Mouse (Mus musculus) neural tube, embryonic 15.5 days (tissue): ENCODE results near the gene Rab3gap2. TPM values are rescaled to one million over a fixed set of nuclear protein-coding genes. Genes with fewer than 3 reads are reported as not detected.
A peak's percentile ranks its signal among the peaks of the same experiment; 100 is the strongest.
"Not testable (repeated sequence)": the region's sequence is repeated elsewhere in the genome, so short reads cannot be mapped to it uniquely, and the experiment has no call there.

ENCODE experiments used
- ATAC-seq: fragments of 200-750 bp; cut with Nextera tagmentation; 2 replicates; pipeline ENCODE4 v1.8.0; 2017; ENCODE audit warnings: mild to moderate bottlenecking, moderate TSS enrichment, moderate library complexity; ENCODE audit not compliant: low FRiP score
- H3K27ac ChIP-seq: fragments of 300-500 bp; sonication (generic); replicated peaks from 2 replicates; pipeline ENCODE4 v1.5.1; 2015; ENCODE audit warnings: mild to moderate bottlenecking, inconsistent platforms
- H3K27me3 ChIP-seq: fragments of 300-500 bp; sonication (generic); replicated peaks from 2 replicates; pipeline ENCODE4 v1.6.1; 2015; ENCODE audit warnings: inconsistent platforms
- H3K36me3 ChIP-seq: fragments of 300-500 bp; sonication (generic); 2 replicates; pipeline ENCODE4 v1.6.1; 2015; ENCODE audit warnings: inconsistent platforms
- H3K4me1 ChIP-seq: fragments of 300-500 bp; sonication (generic); 2 replicates; pipeline ENCODE4 v1.6.1; 2015; ENCODE audit warnings: inconsistent platforms
- H3K4me2 ChIP-seq: fragments of 300-500 bp; sonication (generic); 2 replicates; pipeline ENCODE4 v1.6.1; 2015; ENCODE audit warnings: inconsistent platforms, mild to moderate bottlenecking, moderate library complexity
- H3K4me3 ChIP-seq: fragments of 300-500 bp; sonication (generic); replicated peaks from 2 replicates; pipeline ENCODE4 v1.5.1; 2015; ENCODE audit warnings: mild to moderate bottlenecking, inconsistent platforms
- H3K9ac ChIP-seq: fragments of 300-500 bp; sonication (generic); replicated peaks from 2 replicates; pipeline ENCODE4 v1.6.1; 2015; ENCODE audit warnings: mild to moderate bottlenecking, inconsistent platforms
- H3K9me3 ChIP-seq: fragments of 300-500 bp; sonication (generic); replicated peaks from 2 replicates; pipeline ENCODE4 v1.6.1; 2016; ENCODE audit warnings: inconsistent platforms
- WGBS: fragments of 180-500 bp; shearing (Covaris S2); methylation state at CpG from one replicate; pipeline ENCODE4 v1.1.7; 2015; ENCODE audit warnings: mixed read lengths; 5-methylcytosine and 5-hydroxymethylcytosine counted together
- polyA plus RNA-seq: library from polyadenylated mRNA; unstranded; fragments of >200 nt; fragmentation: Nextera tagmentation; extraction: Ambion mirVana; gene quantifications from 2 replicates; pipeline ENCODE4 v1.2.1, GENCODE M21; 2015

Rab3gap2 gene
- polyA plus RNA-seq, 1 experiment from 2014 or later, result 23.8 TPM

DNA sequence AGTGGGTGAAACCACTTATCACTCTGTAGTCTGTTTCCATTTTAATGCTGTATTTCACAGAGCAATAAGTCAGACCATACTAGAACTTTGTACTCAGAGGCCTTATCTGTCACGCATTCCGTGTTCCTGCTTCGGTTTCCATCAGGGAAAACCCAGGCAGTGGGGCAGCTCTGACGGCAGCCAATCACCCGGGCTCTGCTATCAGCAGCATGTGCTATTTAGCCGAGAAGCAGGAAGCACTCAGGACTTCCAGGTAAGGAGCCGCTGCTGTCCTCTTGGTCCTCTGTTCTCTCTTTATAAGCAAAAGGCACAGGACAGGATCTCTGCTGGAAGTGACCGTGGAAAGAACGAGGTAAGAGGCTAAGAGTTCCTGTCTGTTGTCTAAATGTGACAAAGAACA is 108.0 kb downstream of the Rab3gap2 start:
- 92% methylated on average over 9 of the region's 9 CpGs for WGBS
- no peak overlapping the region for H3K9ac ChIP-seq
- no peak overlapping the region for H3K4me3 ChIP-seq
- ATAC-seq, result no peak
- peaks cover 62% of the 10 kb centered on the region for H3K36me3 ChIP-seq
- H3K9me3 ChIP-seq, result no peaks in the 10 kb centered on the region
- no peak overlapping the region for H3K4me2 ChIP-seq
- no peaks in the 10 kb centered on the region for H3K4me1 ChIP-seq
- no peak overlapping the region for H3K27ac ChIP-seq
- no peaks in the 10 kb centered on the region for H3K27me3 ChIP-seq

DNA sequence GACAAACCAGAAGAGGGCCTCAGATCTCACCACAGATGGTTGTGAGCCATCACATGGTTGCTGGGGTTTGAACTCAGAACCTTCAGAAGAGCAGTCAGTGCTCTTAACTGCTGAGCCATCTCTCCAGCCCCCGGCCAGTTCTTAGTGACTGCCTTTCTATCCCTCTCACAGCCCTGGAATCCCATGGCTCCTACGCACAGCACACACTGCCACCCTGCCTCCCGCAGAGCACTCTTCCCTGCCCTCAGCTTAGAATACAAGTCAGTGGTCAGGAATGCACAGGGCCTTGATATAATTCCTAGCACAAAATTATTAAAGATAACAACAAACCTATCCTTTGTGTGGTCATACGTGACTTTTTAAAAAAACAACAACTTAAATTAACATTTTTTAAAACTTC is 110.6 kb downstream of the Rab3gap2 start:
- no peak for ATAC-seq
- Histone ChIP-seq H3K27ac (no peak overlapping the region), H3K4me2 (no peak overlapping the region), H3K9me3 (no peaks in the 10 kb centered on the region), H3K4me1 (no peaks in the 10 kb centered on the region), H3K36me3 (peaks cover 64% of the 10 kb centered on the region), H3K9ac (no peak overlapping the region), H3K4me3 (no peak overlapping the region), H3K27me3 (no peaks in the 10 kb centered on the region)
- 98% methylated on average over 4 of the region's 4 CpGs for WGBS

DNA sequence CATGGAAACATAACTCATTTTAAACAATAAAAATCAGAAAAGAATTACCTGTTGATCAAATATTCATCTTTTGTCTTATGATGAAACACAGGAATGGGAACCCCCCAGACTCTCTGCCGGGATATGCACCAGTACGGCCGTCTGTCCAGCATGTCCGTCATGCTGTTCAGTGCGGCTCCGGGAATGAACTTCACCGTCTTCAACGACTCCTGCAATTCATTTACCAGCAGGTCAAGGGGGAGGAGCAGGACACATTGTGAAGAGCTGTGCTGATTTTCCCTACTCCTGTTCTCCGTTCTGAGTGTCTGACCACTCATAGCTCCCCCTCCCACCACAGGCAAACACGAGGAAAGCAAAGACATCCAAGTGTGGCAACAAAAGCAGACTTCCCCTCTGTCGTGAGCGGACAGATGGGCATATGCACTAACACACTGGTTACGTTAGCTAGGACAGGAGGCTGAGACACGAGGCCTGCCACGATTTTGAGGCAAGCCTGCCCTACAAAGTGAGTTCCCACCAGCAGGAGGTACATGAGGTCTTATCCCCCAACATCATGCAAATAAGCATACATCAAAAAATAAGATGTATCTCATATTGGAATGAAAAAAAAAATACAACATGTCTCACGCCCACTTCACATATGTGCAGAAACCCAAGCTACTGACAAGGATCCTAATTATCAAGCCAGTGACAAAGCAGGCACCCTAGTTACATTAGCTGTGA is 112.1 kb downstream of the Rab3gap2 start:
- 87% methylated on average over 16 of the region's 16 CpGs for WGBS
- no peak for ATAC-seq

DNA sequence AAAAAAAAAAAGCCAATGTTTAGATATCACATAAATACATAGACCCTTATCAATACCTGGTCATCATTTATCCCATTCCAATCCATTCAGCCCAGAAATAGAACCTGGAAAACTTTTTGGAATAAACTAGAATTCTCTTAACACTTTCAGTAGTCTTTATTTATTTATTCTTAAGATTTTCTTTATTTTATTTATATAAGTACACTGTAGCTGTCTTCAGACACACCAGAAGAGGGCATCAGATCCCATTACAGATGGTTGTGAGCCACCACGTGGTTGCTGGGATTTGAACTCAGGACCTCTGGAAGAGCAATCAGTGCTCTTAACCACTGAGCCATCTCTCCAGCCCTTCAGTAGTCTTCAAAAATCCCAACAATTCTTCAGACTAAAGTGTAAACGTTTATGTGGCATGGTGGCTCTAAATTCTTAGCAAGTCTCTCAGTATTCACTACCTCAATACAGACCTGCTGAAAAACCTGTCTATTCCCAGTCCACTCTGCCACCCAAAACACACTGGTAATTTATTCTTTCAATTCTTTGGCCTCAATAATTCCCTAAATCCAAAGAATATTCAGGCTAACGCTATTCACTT is 123.9 kb downstream of the Rab3gap2 start:
- peaks cover 28% of the 10 kb centered on the region for H3K4me1 ChIP-seq
- H3K4me2 ChIP-seq, result peak overlapping the region; percentile 66
- peak overlapping the region; percentile 90 for H3K4me3 ChIP-seq
- peaks cover 38% of the 10 kb centered on the region for H3K36me3 ChIP-seq
- ATAC-seq, H3K27ac ChIP-seq, H3K27me3 ChIP-seq, H3K9me3 ChIP-seq, H3K9ac ChIP-seq: not testable (repeated sequence)
- WGBS, result 71% methylated on average over 3 of the region's 3 CpGs

More for the DNA sequence above, 112.1 kb downstream of the Rab3gap2 start:
- no peaks in the 10 kb centered on the region for H3K9me3 ChIP-seq
- no peak overlapping the region for H3K27ac ChIP-seq
- no peak overlapping the region for H3K9ac ChIP-seq
- no peaks in the 10 kb centered on the region for H3K27me3 ChIP-seq
- no peak overlapping the region for H3K4me3 ChIP-seq
- peaks cover 72% of the 10 kb centered on the region for H3K36me3 ChIP-seq
- no peaks in the 10 kb centered on the region for H3K4me1 ChIP-seq
- no peak overlapping the region for H3K4me2 ChIP-seq

DNA sequence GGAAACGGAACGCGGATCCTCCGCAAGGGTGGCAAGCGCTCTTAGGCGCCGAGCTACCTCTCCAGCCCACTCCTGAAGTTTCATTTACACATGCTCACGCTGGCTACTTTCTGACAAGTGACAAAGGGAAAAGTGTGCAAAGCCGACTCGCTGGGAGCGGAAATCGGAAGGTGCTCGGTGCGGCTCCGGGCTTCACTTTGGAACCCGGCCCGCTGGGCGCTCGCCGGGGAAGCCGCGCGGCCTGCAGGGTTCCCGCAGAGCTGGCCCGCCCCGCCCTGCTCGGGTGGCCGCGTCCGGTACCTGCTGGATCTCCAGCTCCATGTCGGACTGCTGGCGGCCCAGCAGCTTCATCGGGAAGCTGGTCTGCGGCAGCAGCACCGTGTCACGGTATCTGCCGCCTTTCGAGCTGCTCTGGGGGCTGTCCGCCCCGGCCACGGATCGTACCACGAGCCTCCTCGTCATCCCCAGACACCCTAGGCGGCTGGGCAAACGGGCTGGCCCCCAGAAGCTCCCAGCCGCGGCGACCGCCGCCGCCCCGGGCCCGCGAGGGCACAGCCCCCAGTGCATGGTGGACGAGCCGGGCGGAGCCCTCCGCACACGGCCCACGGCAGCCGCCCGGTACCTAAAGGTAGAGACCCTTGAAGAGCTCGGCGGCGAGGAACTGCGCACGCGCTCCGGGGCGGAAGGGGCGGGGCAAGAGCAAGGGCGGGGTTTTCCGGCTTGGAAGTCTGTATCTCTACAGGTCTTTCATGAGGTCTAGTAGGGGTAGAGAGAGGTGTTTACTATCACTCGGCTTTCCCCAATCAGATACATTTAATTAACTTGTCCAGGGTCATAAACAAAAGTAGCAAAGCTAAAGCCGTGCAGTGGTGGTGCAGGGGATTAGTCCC is 125.0 kb downstream of the Rab3gap2 start, which contains the start of gene Iars2:
Gene Iars2 (minus strand): TSS at position 676 of the 890 bp plus-strand sequence.
- ATAC-seq, result peak; percentile 92
- under 1% methylated on average over 76 of the region's 76 CpGs for WGBS
- Histone ChIP-seq H3K27ac (peak within 1 kb of the TSS; percentile 90), H3K27me3 (no peaks in the 10 kb centered on the region), H3K36me3 (peaks cover 27% of the 10 kb centered on the region), H3K4me3 (peak within 1 kb of the TSS; percentile 90), H3K4me2 (peak within 1 kb of the TSS; percentile 66), H3K4me1 (peaks cover 39% of the 10 kb centered on the region), H3K9me3 (no peaks in the 10 kb centered on the region), H3K9ac (peak within 1 kb of the TSS; percentile 95)

DNA sequence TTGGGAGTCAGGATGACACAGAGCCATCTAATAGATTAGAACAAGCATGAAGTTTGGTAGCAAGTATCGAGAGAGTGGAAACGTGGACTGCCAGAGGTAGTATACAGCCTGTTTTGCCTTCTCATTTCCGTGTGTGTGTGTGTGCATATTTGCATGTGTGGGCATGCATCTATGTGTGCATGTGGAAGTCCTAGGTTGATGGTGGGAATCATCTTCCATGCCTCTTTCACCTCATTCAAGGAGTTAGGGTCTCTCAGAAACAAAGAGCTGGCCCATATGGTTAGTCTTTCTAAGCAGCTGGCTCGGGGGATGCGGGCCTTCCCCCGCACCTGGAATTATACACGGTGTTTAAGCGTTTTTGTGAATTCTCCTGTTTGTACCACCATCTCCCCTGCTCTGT is 125.9 kb downstream of the Rab3gap2 start:
- H3K36me3 ChIP-seq, result peaks cover 20% of the 10 kb centered on the region
- H3K9ac ChIP-seq, result no peak overlapping the region
- peak overlapping the region; percentile 90 for H3K4me3 ChIP-seq
- no peaks in the 10 kb centered on the region for H3K9me3 ChIP-seq
- WGBS, result 88% methylated on average over 8 of the region's 8 CpGs
- ATAC-seq, result no peak
- peak overlapping the region; percentile 66 for H3K4me2 ChIP-seq
- no peak overlapping the region for H3K27ac ChIP-seq
- peaks cover 42% of the 10 kb centered on the region for H3K4me1 ChIP-seq
- no peaks in the 10 kb centered on the region for H3K27me3 ChIP-seq

DNA sequence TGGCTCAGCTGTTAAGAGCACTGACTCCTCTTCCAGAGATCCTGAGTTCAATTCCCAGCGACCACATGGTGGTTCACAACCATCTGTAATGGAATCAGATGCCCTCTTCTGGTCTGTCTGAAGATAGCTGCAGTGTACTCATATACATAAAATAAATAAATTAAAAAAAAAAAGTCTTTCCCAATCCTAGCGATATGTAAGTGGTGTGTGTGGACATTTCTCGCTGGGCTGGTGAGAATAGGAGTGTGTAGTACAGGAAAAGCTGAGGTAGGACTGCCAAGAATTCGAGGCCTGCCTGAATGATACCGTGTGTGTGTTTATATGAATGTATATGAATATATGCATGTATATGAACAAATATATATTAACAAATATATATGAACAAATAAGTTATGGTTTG is 127.4 kb downstream of the Rab3gap2 start:
- Histone ChIP-seq H3K9ac (no peak overlapping the region), H3K27ac (peak overlapping the region; percentile 91), H3K4me3 (peak overlapping the region; percentile 51; the same call in 1 of the 2 replicates), H3K9me3 (no peaks in the 10 kb centered on the region), H3K4me1 (peaks cover 50% of the 10 kb centered on the region), H3K36me3 (peaks cover 7% of the 10 kb centered on the region), H3K4me2 (peak overlapping the region; percentile 69), H3K27me3 (no peaks in the 10 kb centered on the region)
- 53% methylated on average over 5 of the region's 5 CpGs for WGBS
- ATAC-seq, result no peak

DNA sequence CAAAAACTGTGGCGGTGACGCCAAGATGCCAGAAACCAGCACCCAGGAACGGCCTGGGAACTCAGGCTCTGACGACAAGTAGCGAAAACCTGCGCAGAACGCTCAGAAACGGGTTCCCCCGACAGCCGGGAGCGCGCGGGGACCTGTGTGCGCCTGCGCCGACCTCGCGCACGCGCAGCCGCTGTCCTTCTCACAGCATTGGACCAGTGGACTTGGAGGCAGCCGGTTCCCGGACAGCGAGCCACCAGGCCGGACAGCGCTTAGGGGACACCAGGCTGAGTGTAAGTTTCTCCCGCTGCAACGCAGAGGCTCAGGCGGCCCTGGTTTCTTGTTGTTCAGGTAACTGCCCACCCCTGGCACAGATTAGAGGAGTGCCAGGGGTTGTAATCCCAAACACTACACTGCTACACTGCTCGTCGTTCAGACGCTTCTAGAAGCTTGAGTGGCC is 128.1 kb downstream of the Rab3gap2 start, which contains the start of gene Bpnt1:
Gene Bpnt1 (plus strand): TSS at position 167 of the 448 bp plus-strand sequence.
- ATAC-seq, result peak; percentile 86
- peak within 1 kb of the TSS; percentile 91 for H3K27ac ChIP-seq
- H3K4me3 ChIP-seq, result peak within 1 kb of the TSS; percentile 51
- under 1% methylated on average over 32 of the region's 32 CpGs for WGBS
- H3K9ac ChIP-seq, result peak within 1 kb of the TSS; percentile 52
- H3K27me3 ChIP-seq, result no peaks in the 10 kb centered on the region
- peaks cover 50% of the 10 kb centered on the region for H3K4me1 ChIP-seq
- H3K36me3 ChIP-seq, result peaks cover under 1% of the 10 kb centered on the region; the same call in 1 of the 2 replicates
- no peaks in the 10 kb centered on the region for H3K9me3 ChIP-seq
- peak within 1 kb of the TSS; percentile 69 for H3K4me2 ChIP-seq

DNA sequence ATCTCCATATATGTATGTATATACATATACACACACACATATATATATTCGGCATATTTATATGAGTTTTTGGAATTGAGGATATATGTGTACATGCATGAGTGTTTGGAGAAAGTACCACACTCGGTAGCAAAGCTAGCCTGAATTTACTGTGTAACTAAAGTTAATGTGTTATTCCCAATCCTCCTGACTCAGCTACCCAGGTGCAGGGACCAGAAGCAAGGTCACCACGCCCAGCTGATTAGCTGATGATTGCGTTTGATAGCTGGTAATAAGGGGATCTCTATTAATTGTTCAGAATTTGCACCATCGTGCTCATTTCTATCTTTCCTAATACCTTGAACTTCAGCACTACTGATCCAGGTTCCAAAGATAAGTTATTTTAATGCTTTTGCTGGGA is 129.7 kb downstream of the Rab3gap2 start:
- H3K27me3 ChIP-seq, result no peaks in the 10 kb centered on the region
- 89% methylated on average over 5 of the region's 5 CpGs for WGBS
- H3K27ac ChIP-seq, result no peak overlapping the region
- no peak overlapping the region for H3K4me2 ChIP-seq
- peaks cover 42% of the 10 kb centered on the region for H3K4me1 ChIP-seq
- H3K36me3 ChIP-seq, result 0 out of 2 replicates have a peak, but pooled peaks cover 4% of the 10 kb centered on the region
- no peaks in the 10 kb centered on the region for H3K9me3 ChIP-seq
- ATAC-seq, result no peak
- no peak overlapping the region for H3K9ac ChIP-seq
- H3K4me3 ChIP-seq, result no peak overlapping the region

DNA sequence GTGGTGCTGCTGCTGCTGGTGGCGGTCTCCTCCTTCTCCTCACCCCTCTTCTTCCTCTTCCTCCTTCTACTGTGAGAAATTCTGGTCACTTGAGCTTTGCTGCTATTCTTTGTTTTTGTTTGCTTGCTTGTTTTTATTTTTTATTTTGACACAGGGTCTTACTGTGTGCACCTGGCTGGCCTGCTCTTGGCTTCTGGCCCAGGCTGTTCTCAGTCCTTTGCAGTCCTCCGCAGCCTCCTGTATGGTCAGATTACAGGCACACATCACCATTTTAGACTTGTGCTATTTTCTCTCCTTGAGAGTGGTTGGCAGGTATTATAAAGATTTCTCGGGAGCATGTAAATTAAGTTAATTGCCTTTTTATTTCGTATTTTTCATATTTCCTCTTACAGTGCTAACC is 130.2 kb downstream of the Rab3gap2 start:
- peaks cover 41% of the 10 kb centered on the region for H3K4me1 ChIP-seq
- no peaks in the 10 kb centered on the region for H3K9me3 ChIP-seq
- H3K4me3 ChIP-seq, result no peak overlapping the region
- H3K36me3 ChIP-seq, result 0 out of 2 replicates have a peak, but pooled peaks cover 6% of the 10 kb centered on the region
- H3K27ac ChIP-seq, result no peak overlapping the region
- H3K27me3 ChIP-seq, result no peaks in the 10 kb centered on the region
- no peak overlapping the region for H3K4me2 ChIP-seq
- no peak for ATAC-seq
- WGBS, result 86% methylated on average over 4 of the region's 4 CpGs
- H3K9ac ChIP-seq, result no peak overlapping the region

DNA sequence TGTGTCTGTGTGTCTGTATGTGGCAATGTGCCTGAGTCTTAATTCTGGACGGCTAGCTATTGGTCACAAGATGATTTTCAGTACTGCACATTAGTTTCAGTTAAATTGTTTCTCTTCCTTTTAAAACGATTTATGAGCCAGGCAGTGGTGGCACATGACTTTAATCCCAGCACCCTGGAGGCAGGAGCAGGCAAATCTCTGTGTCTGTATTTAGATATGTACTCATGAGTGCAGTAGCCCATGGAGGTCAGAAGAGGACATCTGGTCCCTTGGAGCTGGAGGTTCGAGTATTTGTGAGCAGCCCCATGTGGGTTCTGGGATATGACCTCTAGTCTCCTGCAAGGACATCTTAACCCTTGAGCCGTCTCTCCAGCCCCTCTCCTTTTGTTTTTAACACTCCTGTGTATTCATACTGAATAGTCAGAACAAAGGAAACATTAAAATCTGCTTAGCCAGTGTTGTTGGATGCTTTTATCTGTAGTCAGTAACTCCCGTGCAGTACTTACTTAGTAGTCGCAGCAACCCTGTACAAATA is 131.4 kb downstream of the Rab3gap2 start:
- peaks cover 14% of the 10 kb centered on the region for H3K36me3 ChIP-seq
- no peak overlapping the region for H3K4me3 ChIP-seq
- WGBS, result 68% methylated on average over 6 of the region's 6 CpGs
- H3K4me1 ChIP-seq, result peaks cover 32% of the 10 kb centered on the region
- no peak overlapping the region for H3K27ac ChIP-seq
- ATAC-seq, result no peak
- no peak overlapping the region for H3K4me2 ChIP-seq
- H3K9ac ChIP-seq, result no peak overlapping the region
- H3K9me3 ChIP-seq, result no peaks in the 10 kb centered on the region
- H3K27me3 ChIP-seq, result no peaks in the 10 kb centered on the region
